Mouse (Mus musculus): ENCODE results near the gene Klhdc8b. TPM values are rescaled to one million over a fixed set of nuclear protein-coding genes. Genes with fewer than 3 reads are reported as not detected.

Klhdc8b gene
- polyA plus RNA-seq, 1 experiment, result 58.8 TPM

DNA sequence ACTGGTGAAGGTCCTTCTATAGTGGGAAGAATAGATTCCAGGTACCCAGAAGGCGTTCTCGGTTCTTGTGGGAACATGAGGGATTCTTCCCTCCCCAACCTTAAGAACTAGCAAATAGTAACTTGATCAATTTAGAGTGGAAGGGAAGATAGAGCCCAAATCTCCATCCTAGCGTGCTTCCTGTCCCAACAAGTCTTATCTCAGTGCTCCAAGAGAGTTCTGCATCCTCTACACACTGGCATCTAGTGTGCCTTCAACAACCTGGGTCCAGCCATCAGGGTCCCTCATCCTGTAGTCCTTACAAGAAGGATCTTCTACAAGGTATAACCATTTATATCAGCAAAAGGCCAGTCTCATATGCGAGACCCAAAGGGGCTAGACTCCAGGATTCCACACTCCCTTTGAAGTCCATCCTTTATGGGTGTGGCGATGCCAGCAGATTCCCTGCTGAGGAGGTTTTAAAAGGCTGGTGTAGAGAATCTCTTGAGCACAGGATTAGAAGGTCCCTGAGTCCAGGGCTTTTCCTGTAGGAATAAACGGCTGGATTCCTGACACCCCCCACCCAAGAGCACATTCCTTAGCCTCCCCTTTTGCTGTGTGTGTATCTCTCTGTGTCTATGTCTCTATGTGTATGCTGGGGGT is 9.7 kb downstream of the Klhdc8b start:
- DNase-seq (ENCODE audit: low read depth), result no peak

DNA sequence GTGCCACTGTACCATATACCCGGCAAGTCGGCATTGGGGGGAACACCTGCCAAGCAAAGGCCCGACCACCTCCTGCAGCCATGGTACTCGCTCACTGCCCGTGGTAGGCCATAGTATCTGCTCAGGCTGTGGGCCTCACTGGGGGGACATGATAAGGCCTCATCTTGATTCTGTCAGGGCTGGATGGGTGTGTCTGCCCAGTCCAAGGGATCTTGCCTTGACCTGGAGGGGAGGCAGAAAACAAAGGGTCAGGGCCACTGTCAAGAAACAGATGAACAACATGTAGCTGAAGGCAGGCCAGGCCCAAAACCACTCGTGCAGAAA is 10.2 kb downstream of the Klhdc8b start:
- no peak for DNase-seq (ENCODE audit: low read depth)

DNA sequence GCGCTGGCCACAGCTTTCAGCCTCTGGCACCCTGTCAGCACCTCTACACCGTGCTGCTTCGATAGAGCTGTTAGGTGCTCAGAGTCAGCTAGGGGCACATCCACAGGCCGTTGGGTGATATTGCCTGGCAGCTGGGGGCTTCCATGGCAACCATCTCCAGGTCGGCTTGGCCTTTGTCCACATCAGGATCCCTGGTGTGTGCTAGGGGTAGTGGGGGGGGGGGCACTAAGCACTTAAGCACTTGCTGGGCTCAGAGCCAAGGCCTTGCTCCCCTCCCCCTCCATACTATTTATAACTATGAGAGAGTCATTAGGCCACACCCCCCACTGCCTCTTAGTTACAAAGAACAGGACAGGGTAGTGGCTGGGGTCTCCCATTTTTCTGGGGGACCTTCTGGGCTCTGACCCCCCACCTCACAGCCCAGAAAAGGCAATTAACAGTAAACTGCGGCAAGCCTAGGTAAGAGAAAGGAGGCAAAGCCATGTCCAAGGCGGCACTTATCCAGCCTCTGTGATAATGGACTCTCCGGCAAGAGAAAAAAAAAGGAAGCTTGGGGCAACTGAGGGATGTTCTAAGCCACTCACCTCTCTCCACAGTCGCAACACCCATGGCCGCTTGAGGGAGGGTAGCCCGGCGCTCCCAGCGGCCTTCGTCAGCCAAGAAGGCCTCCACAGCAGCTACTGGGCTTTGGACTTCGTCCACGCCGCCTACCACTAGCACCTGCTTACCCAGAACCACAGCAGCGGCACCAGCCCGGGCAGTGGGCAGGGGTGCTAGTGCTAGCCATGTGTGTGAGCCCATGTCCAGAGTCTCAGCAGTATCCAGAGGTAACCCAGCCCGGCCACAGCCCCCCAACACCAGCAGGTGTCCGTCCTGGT is 10.8 kb downstream of the Klhdc8b start:
- no peak for DNase-seq (ENCODE audit: low read depth)

DNA sequence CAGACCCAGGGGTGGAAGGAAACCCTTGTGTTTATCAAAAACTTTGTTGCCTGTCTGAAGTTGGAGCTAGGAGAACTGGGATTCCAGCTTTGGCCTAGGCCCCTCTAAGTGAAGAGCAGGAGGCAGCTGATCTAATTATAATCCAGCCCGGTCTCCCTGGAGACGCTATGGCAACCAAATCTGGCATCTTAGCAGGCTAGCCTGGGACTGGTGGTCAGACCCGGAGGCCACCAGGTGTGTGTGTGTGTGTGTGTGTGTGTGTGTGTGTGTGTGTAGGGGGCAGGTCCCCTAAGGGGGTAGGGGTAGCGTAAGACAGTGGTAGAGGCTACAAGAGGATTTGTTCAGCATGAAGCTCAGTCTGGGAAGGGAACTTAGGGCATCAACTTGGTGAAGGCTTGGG is 11.5 kb downstream of the Klhdc8b start:
- no peak for DNase-seq (ENCODE audit: low read depth)

DNA sequence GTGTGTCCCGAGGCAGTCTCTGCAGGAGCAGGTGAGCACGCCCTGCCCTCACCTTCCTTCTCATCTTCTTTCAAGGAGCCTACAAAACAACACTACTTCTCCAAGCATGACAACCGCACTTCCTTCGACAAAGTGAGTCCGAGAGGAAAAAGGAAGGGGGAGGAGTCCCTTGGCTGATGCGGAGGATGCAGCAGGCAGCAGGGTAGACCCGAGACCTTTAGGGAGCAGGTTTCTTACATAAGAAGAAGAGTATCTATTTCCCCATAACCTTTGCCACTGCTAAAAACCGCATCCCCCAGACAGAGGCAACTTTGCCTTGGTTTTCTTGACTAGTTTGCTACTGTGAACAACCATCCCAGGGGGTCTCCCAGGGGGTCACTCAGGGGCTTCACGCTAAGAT is 16.3 kb downstream of the Klhdc8b start:
- no peak for DNase-seq (ENCODE audit: low read depth)

DNA sequence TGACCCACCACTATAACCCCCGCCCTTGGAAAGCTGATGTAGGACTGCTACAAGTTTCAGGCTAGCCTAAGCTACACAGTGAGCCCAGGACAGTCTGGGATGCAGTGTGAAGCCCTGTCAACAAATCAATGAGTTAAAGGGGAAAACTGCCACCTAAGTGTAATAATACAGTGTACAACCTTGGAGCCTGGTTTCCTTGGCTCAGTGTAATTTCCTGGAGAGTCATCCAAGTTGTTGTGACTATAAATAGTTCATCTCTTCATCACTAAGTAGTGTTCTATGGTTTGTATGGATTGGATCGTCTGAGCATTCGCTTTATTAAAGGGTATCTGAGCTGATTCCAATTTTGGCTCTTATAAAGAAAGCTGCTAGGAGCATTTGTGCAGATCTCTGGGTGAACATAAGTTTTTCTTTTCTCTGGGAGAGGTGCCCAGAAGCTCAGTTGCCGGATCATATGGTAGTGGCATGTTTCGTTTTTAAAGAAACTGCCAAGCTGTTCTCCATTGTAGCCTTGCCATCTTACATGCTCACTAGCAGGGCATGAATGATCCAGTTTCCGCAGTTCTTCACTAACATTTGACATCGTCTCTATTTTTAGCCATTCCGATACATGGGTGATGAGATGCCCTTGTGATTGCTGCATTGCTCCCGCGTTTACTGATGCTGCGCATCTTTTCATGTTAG is 20.0 kb downstream of the Klhdc8b start:
- DNase-seq (ENCODE audit: low read depth), result no peak

DNA sequence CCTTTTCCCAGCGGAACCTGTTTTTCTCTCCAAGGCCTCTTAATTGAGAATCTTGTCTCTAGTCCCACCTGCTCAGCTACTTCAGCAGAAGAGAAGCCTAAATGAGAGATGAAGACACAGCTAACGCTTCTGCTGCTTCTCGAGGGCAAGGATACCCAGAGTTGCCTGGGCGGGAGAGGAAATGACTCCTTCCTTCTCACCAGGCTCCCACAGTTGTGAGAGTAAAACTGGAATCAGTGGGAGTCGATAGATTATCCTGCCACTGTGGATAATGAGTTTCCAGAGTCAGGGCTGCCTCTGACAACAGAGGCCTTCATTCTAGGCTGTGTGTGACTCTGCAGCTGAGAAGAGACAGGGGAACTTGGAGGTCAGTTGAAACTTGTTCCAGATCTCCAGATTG is 20.9 kb downstream of the Klhdc8b start:
- DNase-seq (ENCODE audit: low read depth), result no peak

DNA sequence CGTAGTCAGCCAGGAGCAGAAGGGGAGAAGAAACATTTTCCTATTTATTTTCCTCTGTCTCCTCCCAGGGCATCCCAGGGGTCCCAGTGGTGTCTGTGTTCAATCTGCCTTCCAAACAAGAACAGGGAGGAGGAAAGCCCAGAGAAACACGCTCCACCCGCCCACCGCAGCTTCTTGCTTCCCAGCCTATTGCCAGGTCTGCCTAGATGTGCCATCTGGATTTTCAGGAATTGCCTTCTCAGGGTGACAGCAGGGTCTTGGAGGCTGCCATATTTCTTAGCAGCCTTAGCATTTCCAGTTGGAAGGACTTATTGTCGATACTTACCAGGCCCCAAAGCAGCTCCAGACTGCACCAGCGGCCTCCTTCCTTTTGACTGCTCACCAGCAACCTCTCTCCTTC is 22.2 kb downstream of the Klhdc8b start:
- no peak for DNase-seq (ENCODE audit: low read depth)

DNA sequence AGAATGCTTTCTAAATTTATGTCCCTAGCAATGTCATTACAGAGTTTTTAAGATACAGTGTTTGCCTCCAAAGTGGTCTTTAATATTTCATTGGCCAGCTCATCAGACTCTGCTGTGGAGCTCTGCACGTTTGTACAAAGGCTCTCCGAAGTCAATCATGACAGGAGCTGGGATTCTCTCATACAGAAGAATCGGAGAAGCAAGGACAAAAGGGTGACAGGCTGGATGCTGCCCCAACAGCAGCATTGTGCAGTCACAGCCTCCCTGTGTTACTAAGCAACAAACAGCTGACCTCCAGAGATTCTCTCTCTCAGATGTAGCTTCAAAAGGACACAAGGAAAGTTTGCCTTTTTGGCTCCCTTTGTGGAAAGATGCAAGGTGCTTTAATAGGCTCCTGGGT is 25.2 kb downstream of the Klhdc8b start, which contains the start of gene BC048562:
Gene BC048562 (plus strand): TSS at position 301 of the 400 bp plus-strand sequence.
- DNase-seq (ENCODE audit: low read depth), result no peak

DNA sequence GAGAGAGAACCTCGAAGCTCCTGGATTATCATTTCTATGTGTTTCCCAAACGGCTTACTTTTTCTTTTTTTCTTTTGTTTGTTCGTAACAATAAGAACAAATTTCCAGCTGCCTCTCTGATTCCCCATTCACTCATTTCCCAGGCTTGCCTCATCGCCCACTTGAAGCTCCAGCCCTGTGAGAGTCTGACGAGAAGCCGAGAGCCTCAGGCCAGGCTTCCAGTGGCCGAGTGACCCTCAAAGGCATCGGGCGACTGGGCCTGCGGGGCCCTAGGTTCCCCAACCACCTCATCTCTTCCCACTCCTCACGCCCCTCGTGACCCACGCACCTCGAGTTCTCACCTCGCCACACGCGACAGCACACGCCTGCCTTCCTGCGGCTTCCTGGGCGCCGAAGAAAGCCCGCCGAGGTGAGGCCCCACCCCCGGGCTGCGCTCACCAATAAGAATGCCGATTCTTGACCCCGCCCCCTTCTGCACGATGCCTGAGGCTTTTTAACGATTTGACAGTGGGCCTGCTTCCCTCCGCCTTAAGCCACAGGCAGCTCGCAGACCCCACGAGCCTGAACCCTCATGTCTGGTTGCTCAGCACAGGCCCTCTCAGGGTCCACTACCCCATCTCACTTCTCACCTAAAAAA is 29.8 kb downstream of the Klhdc8b start:
- DNase-seq (ENCODE audit: low read depth), result no peak

DNA sequence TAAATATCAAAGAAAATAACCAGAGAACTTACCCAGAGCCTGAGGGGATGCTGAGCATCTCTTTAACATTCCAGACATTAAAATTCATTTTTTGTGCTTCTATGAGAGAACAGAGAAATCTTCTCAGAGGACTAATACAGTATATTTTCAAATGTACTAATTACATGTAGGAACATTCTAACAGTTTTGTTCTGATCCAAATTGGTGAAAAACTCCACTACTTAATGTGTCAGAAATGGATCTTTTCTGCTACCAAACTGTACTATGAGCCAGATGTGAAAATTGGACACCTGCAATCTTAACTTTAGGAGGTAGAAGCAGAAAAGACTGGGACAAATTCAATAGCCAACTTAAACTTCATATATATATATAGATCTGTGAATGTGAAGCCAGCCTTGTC is 33.0 kb downstream of the Klhdc8b start, which contains the start of gene Ccdc36:
Gene Ccdc36 (minus strand): TSS at position 101 of the 400 bp plus-strand sequence.
- no peak for DNase-seq (ENCODE audit: low read depth)

DNA sequence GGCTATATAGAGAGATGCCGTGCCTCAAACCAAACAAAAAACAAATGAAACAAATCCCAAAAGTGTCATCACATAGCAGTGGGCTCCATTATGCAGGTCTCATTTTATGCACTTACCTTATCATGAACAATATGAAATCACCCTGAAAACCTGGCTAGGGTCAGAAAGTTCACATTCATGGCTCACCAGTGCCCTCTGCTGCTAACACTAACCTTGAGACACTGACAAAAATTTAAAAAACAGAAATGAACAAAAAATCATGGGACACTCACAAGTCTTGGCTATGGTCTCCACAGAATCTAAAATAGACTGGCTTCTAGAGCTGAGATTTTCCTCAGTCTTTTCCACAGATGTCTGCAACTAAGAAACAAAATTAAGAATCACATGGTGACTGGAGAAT is 49.2 kb downstream of the Klhdc8b start:
- no peak for DNase-seq (ENCODE audit: low read depth)

DNA sequence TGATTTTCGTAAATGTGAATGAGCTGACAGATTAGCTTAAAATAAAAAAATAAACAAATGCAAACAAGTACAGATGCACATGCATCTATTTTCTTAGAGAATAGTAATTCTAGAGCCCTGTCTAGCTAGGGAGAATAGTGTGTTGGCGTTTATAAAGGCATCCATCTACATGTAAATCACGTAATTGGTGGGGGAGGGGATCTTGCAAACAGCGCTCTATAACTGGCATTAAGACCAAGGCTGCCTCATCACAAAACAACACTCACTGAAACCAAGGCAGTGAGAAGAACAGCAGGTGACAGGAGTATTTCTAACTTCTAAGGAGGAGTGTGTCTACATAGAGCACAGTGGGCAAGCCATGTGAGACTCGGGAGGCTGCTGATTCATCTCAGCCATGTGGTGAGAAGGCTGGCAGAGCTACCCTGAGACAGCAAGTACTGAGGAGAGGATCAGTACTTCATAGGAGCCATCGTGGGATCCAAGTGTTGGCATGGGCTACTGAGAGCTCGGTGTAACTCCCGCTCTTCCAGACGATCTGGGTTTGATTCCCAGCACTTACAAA is 49.9 kb downstream of the Klhdc8b start:
- no peak for DNase-seq (ENCODE audit: low read depth)

DNA sequence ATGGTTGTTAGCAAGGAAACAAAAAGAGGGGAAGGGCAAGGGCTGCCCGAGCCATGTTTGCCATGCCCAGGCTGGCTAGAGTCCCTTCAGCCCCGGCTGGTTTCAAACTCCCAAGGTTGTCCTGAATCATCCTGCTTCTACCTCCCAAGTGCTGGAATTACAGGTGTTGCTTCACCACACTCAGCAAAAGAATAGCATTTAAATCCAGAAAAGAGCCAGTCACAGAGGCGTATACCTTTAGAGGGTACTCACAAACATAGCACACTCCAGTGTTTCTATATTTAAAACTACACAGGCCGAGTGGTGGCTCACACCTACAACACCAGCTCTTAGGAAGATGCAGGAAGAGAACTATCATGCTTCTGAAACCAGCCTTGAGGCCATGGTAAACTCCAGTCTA is 51.8 kb downstream of the Klhdc8b start:
- no peak for DNase-seq (ENCODE audit: low read depth)

DNA sequence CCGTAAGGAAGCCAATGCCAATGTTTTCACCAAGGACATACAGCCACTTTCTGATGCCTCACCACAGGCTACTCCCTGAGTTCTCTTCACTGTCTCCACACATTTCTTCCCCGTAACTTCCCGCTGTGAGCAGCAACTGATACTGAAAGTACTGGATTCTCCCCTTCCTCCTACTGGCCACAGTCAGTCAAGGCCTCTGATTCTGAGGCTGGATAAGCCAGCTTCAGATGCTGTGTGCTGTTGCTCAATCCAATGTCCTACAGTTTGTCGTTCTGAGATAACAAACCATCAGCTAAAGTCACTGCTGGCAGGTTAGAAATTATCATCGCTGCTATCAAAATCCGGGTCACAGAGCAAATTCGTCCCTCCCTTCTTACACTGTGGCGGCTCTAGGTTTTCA is 56.9 kb downstream of the Klhdc8b start:
- no peak for DNase-seq (ENCODE audit: low read depth)

DNA sequence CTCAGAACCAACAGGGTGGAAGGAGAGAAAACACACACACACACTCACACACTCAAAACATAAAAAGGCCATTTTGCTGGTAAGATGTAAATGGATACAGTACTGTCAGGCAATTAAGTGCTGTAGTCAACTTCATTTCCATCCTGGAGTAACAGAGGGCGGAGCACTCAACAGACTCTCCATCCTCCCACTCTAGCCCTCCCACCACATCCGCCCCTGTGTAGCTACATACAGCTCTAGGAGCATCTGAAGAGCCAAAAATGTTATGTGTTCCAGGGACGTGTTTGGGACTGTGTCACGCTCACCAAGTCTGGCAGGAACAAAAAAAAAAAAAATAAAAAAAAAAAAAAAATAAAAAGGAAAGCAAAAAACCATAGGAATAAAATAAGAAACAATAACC is 58.3 kb downstream of the Klhdc8b start:
- no peak for DNase-seq (ENCODE audit: low read depth)

DNA sequence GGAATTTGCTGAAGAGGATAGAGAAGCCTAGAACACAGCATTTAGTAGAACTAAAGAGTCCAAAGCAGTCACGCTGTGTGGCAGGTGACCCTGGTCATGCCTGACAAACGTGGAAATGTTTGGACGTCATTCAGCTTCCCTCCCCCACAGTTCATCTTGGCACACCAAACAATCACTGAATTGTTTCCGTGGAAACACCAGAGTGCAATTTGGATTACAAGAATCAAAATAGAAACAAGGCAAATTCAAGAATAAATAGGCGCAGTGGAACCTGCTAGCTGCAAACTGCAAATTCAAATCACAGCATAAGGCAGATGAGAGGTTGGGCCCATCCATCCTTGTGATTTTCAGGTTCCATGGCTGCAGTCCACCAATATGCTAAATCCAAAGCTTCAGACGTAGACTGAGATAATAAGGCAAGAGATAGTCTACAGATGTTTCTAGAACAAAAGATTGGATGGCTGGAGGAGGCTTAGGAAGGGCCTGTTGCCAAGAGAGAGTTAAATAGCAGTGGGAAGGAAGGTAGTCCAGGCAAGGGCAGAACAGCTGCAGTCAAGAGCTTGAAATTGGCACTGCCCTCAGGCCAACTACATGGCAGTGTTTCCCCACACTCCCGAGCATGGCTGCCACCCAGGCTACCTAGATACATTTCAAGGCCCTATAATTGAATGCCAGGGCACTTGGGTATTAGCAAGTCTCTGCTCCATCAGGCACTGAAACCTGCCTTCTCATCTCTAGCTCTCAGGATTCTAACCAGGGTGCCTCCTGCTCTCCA is 60.0 kb downstream of the Klhdc8b start:
- DNase-seq (ENCODE audit: low read depth), result peak; percentile 16

DNA sequence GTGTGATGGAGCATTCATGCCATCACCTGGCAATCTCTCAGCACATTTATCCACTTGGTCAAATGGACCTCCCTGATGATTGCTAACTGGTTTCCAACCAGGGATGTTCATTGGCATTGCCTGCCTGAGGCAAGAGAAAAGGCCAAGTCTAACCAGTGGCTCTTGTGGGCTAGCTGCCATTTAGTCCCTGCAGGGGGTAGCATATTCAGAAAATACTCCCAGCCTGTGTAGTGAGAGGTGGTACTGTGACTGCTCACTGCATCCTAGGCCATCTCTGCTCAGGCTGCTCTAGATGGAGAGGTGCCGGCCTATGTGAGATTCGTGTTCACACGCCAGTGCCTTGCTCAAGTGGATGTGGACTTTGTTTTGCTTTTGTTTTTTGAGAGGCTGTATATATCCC is 63.1 kb downstream of the Klhdc8b start:
- no peak for DNase-seq (ENCODE audit: low read depth)
